Mouse (Mus musculus): ENCODE data around the gene Klra5. TPM values are rescaled to one million over a fixed set of nuclear protein-coding genes. Genes with fewer than 3 reads are reported as not detected.
"Not testable (repeated sequence)": the region's sequence is repeated elsewhere in the genome, so short reads cannot be mapped to it uniquely, and the experiment has no call there.

The Klra5 gene
- polyA plus RNA-seq (2016; fragmentation: Nextera tagmentation; extraction: Ambion mirVana) = not detected in 2 replicates

GRCm38 (mm10) chr6:129917476-129917946, at the start of gene Klra5:
TSS of gene Klra5 (minus strand) at chr6:129917650.
- H3K27me3 ChIP-seq; H3K4me2 ChIP-seq (replicated peaks); H3K36me3 ChIP-seq; H3K27ac ChIP-seq; H3K4me3 ChIP-seq; H3K4me1 ChIP-seq; H3K9ac ChIP-seq; ATAC-seq (ENCODE audit: low FRiP score): not testable (repeated sequence)
- peaks cover 27% of the 10 kb centered on the region; the same call in 1 of the 2 replicates for H3K9me3 ChIP-seq (replicated peaks)

- H3K36me3 ChIP-seq = no peaks in the 10 kb centered on the region
- no peak overlapping the region for H3K9ac ChIP-seq
- H3K4me2 ChIP-seq (replicated peaks) = no peak overlapping the region
- H3K4me3 ChIP-seq = no peak overlapping the region
- WGBS = 83% methylated on average over 1 of the region's 1 CpGs
- ATAC-seq (ENCODE audit: low FRiP score) = no peak
- H3K27ac ChIP-seq = no peak overlapping the region
- no peaks in the 10 kb centered on the region for H3K4me1 ChIP-seq
- H3K27me3 ChIP-seq = no peaks in the 10 kb centered on the region
- H3K9me3 ChIP-seq (replicated peaks) = peaks cover 27% of the 10 kb centered on the region; the same call in 1 of the 2 replicates
Observed at GRCm38 (mm10) chr6:129916996-129917395, 454 bp downstream of the Klra5 start.

DNA sequence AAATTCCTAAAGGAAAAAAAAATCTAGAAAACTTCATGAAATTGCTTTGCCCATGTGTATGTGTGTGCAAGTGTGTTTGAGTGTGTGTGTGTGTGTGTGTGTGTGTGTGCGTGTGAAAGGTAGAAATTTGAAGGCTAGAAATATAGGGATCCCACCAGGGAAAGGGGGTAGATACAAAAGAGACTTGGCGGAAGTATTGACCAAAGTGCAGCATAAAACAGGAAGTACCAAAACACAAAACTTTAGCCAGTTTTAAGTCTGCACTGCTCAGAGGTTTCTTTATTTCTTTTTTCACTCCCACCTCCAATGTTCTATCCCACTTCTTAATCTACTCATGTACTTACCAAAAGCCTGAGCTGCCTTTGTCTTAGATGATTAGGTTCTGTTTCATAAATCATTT, 34.9 kb downstream of the Klra5 start:
- 74% methylated on average over 2 of the region's 2 CpGs for WGBS
- Histone ChIP-seq H3K4me1 (no peaks in the 10 kb centered on the region), H3K9ac (no peak overlapping the region), H3K27me3 (no peaks in the 10 kb centered on the region), H3K27ac (no peak overlapping the region), H3K36me3 (no peaks in the 10 kb centered on the region), H3K4me3 (no peak overlapping the region), H3K4me2 (replicated peaks) (no peak overlapping the region), H3K9me3 (replicated peaks) (peaks cover 14% of the 10 kb centered on the region)
- no peak for ATAC-seq (ENCODE audit: low FRiP score)

DNA sequence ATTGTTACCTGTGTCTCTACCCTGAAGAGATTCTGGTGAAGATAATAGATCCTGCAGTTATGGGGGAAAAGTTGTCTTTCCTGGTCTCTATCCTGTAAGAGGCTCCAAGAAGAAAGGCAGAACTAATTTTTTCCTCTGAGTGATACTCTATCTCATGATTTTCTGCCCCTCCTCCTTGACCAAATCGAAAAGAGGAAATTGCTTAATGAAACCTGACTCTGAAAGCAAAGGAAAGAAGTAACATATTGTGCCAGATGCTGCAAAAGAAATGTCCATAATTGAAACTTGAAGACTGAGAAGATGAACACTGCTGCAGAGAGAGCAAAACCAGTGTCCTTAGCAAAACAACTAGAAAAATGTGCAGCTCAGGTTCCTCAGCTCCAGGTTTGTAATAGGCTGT, 40.9 kb downstream of the Klra5 start, which contains the start of gene Klra17:
Gene Klra17, minus strand, starts transcription at position 124 of the 400 bp plus-strand sequence.
- no peaks in the 10 kb centered on the region for H3K36me3 ChIP-seq
- ATAC-seq (ENCODE audit: low FRiP score) = no peak
- no peak within 1 kb of the TSS for H3K27ac ChIP-seq
- H3K9ac ChIP-seq = no peak within 1 kb of the TSS
- H3K4me1 ChIP-seq = no peaks in the 10 kb centered on the region
- WGBS = 52% methylated on average over 1 of the region's 1 CpGs
- peaks cover 12% of the 10 kb centered on the region; the same call in 1 of the 2 replicates for H3K9me3 ChIP-seq (replicated peaks)
- no peak within 1 kb of the TSS for H3K4me3 ChIP-seq
- no peak within 1 kb of the TSS for H3K4me2 ChIP-seq (replicated peaks)
- H3K27me3 ChIP-seq = no peaks in the 10 kb centered on the region

- no CpG with 5 or more reads among the region's 3 CpGs for WGBS
- ATAC-seq (ENCODE audit: low FRiP score); H3K4me3 ChIP-seq; H3K27ac ChIP-seq; H3K9me3 ChIP-seq (replicated peaks); H3K36me3 ChIP-seq; H3K4me1 ChIP-seq; H3K4me2 ChIP-seq (replicated peaks); H3K9ac ChIP-seq; H3K27me3 ChIP-seq: not testable (repeated sequence)
Observed at GRCm38 (mm10) chr6:129862349-129862748, 55.1 kb downstream of the Klra5 start, which contains the start of gene Gm17631. TSS of gene Gm17631 (plus strand) at chr6:129862649.

Other genes starting within 250 kb of the Klra5 start
- not detected in 2 replicates for gene Klrc1, start 238.7 kb downstream of the Klra5 start, polyA plus RNA-seq (2016; fragmentation: Nextera tagmentation; extraction: Ambion mirVana)
- gene Klri1, start 200.5 kb downstream of the Klra5 start, polyA plus RNA-seq (2016; fragmentation: Nextera tagmentation; extraction: Ambion mirVana) = not detected in 2 replicates
- not detected in 2 replicates for gene Klri2, start 177.2 kb downstream of the Klra5 start, polyA plus RNA-seq (2016; fragmentation: Nextera tagmentation; extraction: Ambion mirVana)
- not detected in 2 replicates for gene Gm156, start 133.4 kb downstream of the Klra5 start, polyA plus RNA-seq (2016; fragmentation: Nextera tagmentation; extraction: Ambion mirVana)
- not detected in 2 replicates for gene Gm17631, start 55.0 kb downstream of the Klra5 start, polyA plus RNA-seq (2016; fragmentation: Nextera tagmentation; extraction: Ambion mirVana)
- not detected in 2 replicates for gene Klra17, start 41.0 kb downstream of the Klra5 start, polyA plus RNA-seq (2016; fragmentation: Nextera tagmentation; extraction: Ambion mirVana)
- not detected in 2 replicates for gene Klra6, start 109.3 kb upstream of the Klra5 start, polyA plus RNA-seq (2016; fragmentation: Nextera tagmentation; extraction: Ambion mirVana)
- gene Klra4, start 149.6 kb upstream of the Klra5 start, polyA plus RNA-seq (2016; fragmentation: Nextera tagmentation; extraction: Ambion mirVana) = not detected in 2 replicates
- not detected in 2 replicates for gene Klra8, start 212.2 kb upstream of the Klra5 start, polyA plus RNA-seq (2016; fragmentation: Nextera tagmentation; extraction: Ambion mirVana)

All from hindbrain, embryonic 12.5 days (tissue).